Mouse (Mus musculus) heart, embryonic 11.5 days (tissue): ENCODE measurements around the gene Cnbd2. TPM values are rescaled to one million over a fixed set of nuclear protein-coding genes. Genes with fewer than 3 reads are reported as not detected.
"Not testable (repeated sequence)": the region's sequence is repeated elsewhere in the genome, so short reads cannot be mapped to it uniquely, and the experiment has no call there.

Experiments
- ATAC-seq: fragments of 200-750 bp; cut with Nextera tagmentation; replicated peaks from 2 replicates; pipeline ENCODE4 v1.8.0; 2017; ENCODE audit warnings: moderate library complexity; ENCODE audit not compliant: insufficient number of reproducible peaks, low FRiP score, low TSS enrichment
- H3K27ac ChIP-seq: fragments of 300-500 bp; sonication (generic); 2 replicates; pipeline ENCODE4 v1.5.1; 2014; ENCODE audit warnings: mild to moderate bottlenecking, low read depth, low read length
- H3K27me3 ChIP-seq: fragments of 300-500 bp; sonication (generic); 2 replicates; pipeline ENCODE4 v1.6.1; 2014; ENCODE audit warnings: mild to moderate bottlenecking, low read length, mixed read lengths; ENCODE audit not compliant: control insufficient read depth, insufficient read depth
- H3K36me3 ChIP-seq: fragments of 300-500 bp; sonication (generic); 2 replicates; pipeline ENCODE4 v1.6.1; 2014; ENCODE audit warnings: mild to moderate bottlenecking, low read length, moderate library complexity, mixed read lengths; ENCODE audit not compliant: control insufficient read depth, insufficient read depth
- H3K4me1 ChIP-seq: fragments of 300-500 bp; sonication (generic); 2 replicates; pipeline ENCODE4 v1.6.1; 2014; ENCODE audit warnings: low read length; ENCODE audit not compliant: control insufficient read depth, insufficient read depth
- H3K4me2 ChIP-seq: fragments of 300-500 bp; sonication (generic); 2 replicates; pipeline ENCODE4 v1.6.1; 2014; ENCODE audit warnings: mild to moderate bottlenecking, moderate library complexity
- H3K4me3 ChIP-seq: fragments of 300-500 bp; sonication (generic); 2 replicates; pipeline ENCODE4 v1.5.1; 2014; ENCODE audit warnings: low read depth, low read length
- H3K9ac ChIP-seq: fragments of 300-500 bp; sonication (generic); 2 replicates; pipeline ENCODE4 v1.6.1; 2014; ENCODE audit warnings: mild to moderate bottlenecking, low read depth, low read length, moderate library complexity
- H3K9me3 ChIP-seq: fragments of 300-500 bp; sonication (generic); replicated peaks from 2 replicates; pipeline ENCODE4 v1.6.1; 2016; ENCODE audit warnings: low read length; ENCODE audit not compliant: control insufficient read depth
- WGBS: fragments of 180-500 bp; shearing (Covaris S2); extraction: QIAGEN DNeasy Blood & Tissue Kit; methylation state at CpG from one replicate; pipeline ENCODE4 v1.1.7; 2014; ENCODE audit not compliant: insufficient replicate concordance; 5-methylcytosine and 5-hydroxymethylcytosine counted together
- polyA plus RNA-seq: library from polyadenylated mRNA; unstranded; fragments of >200 nt; fragmentation: Nextera tagmentation; extraction: Ambion mirVana; gene quantifications from 2 replicates; pipeline ENCODE4 v1.2.1, GENCODE M21; 2014

Gene Cnbd2
- polyA plus RNA-seq, 1 experiment from 2014 or later: 2.3 TPM

DNA sequence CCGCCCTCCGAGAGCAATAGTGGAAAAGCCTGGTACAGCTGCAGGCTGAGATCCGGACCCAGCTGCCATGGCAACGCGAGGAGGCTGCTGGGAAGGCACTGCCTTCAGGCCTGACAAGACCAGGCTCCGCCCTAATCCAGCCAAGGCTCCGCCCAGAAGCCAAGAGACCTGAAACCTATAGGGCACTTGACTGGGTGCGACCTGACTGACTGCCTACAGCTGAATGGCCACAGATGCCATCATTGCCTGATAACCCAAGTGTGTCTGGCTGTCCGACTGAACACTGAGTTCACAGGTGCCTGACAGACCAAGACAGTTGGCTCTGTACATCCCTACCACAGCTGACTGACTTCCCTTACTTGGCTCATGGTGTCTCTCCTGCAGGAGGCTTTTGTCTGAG is 89.2 kb downstream of the Cnbd2 start:
- 4% methylated on average over 9 of the region's 9 CpGs for WGBS
- ATAC-seq: 0 out of 2 replicates have a peak, but pooled peaks have one; percentile 31

DNA sequence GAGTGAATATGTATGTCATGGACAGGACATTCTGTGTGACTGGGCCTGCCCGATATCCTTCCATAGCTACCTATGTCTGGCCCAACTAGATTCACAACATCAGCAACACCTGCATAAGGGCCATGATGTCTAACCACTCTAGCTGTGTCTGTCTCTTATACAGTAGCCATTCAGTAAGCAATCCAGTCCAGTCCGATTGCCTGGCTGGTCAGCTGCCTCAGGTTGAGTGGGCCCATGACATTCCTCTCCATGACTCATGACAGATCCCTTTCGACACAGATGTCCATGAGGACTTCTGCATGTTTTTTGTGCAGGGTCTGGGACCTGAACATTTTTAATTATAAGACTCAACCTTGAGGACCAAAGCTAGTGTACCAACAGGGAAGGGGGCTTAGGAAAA is 89.9 kb downstream of the Cnbd2 start:
- Histone ChIP-seq H3K4me1 (peaks cover 7% of the 10 kb centered on the region), H3K27me3 (peaks cover 2% of the 10 kb centered on the region; the same call in 1 of the 2 replicates), H3K9ac (no peak overlapping the region), H3K27ac (no peak overlapping the region), H3K36me3 (no peaks in the 10 kb centered on the region), H3K4me3 (no peak overlapping the region), H3K9me3 (no peaks in the 10 kb centered on the region), H3K4me2 (no peak overlapping the region)
- no peak for ATAC-seq
- WGBS: 86% methylated on average over 3 of the region's 3 CpGs

More for the DNA sequence above, 89.2 kb downstream of the Cnbd2 start:
- H3K4me2 ChIP-seq: peak overlapping the region; percentile 50
- no peak overlapping the region for H3K4me3 ChIP-seq
- H3K27ac ChIP-seq: no peak overlapping the region
- no peaks in the 10 kb centered on the region for H3K9me3 ChIP-seq
- H3K27me3 ChIP-seq: peaks cover 2% of the 10 kb centered on the region; the same call in 1 of the 2 replicates
- H3K36me3 ChIP-seq: no peaks in the 10 kb centered on the region
- peaks cover 7% of the 10 kb centered on the region for H3K4me1 ChIP-seq
- peak overlapping the region; percentile 34; the same call in 1 of the 2 replicates for H3K9ac ChIP-seq

DNA sequence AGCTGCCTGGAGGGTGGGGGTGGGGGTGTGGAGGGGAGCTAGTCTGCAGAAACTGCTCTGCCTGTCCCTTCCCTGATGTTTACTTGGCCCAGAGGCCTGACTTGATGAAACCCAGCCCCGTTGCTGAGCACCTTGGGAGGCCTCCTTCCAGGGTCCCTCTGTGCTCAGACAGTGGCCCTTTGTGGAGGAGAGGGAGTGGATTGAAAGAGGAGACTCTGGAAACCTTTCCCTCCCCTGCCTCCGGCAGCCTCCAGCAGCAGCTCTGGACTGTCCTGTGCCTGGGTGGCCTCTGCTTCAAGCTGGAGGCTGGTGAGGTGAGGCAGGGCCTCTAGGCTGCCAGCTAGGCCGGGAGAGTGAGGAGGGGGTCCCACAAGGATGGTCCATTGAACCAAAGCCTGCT is 94.9 kb downstream of the Cnbd2 start:
- no peak for ATAC-seq
- Histone ChIP-seq H3K4me3 (no peak overlapping the region), H3K9me3 (no peaks in the 10 kb centered on the region), H3K4me1 (no peaks in the 10 kb centered on the region), H3K27ac (no peak overlapping the region), H3K36me3 (no peaks in the 10 kb centered on the region), H3K4me2 (no peak overlapping the region), H3K27me3 (no peaks in the 10 kb centered on the region), H3K9ac (no peak overlapping the region)
- WGBS: 24% methylated on average over 3 of the region's 3 CpGs

DNA sequence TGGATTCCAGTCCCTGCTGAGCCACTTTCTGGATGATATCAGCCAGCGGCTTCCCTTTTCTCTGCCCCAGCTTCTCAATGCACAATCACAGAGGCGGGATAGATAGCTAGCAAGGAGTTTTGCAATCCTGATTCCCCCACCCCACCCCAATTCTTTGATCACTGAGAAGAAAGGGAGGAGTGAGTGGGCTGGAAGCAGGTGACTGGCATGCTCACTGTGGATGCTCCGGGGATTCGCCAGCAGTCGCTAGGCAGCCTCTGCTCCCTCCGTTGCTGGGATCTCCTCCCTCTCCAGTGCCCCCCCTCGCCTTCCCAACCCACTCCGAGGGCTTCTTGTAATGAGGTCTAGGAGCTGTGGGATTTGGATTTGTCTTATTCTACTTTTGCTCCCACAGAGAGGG is 96.1 kb downstream of the Cnbd2 start:
- H3K4me1 ChIP-seq: no peaks in the 10 kb centered on the region
- WGBS: 47% methylated on average over 8 of the region's 8 CpGs

GRCm38 (mm10) chr2:156411348-156411747 is 99.2 kb downstream of the Cnbd2 start:
- H3K27ac ChIP-seq, H3K36me3 ChIP-seq, H3K4me3 ChIP-seq, H3K9me3 ChIP-seq, H3K4me2 ChIP-seq, H3K27me3 ChIP-seq, H3K9ac ChIP-seq, H3K4me1 ChIP-seq, ATAC-seq: not testable (repeated sequence)
- WGBS: 87% methylated on average over 4 of the region's 7 CpGs

More for the DNA sequence above, 96.1 kb downstream of the Cnbd2 start:
- ATAC-seq: no peak
- H3K27ac ChIP-seq: no peak overlapping the region
- no peak overlapping the region for H3K9ac ChIP-seq
- H3K27me3 ChIP-seq: no peaks in the 10 kb centered on the region
- no peak overlapping the region for H3K4me3 ChIP-seq
- no peaks in the 10 kb centered on the region for H3K36me3 ChIP-seq
- no peaks in the 10 kb centered on the region for H3K9me3 ChIP-seq
- no peak overlapping the region for H3K4me2 ChIP-seq

DNA sequence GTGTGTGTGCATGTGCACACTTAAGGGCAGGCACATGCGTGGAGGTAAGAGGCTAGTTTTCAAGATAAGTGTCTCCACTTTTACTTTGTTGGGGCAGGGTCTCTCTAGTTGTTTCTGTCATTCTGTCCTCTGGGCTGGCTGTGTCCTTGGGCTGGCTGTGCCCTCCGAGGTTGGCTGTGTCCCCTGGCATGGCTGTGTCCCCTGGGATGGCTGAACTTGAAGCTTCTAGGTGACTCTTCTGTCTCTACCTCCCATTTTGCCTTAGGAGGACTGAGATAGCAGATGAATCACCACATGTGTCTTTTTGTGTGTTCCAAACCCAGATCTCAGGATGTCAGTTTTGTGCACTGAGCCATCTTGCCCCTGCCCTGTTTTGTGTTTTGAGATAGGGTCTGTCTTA is 102.9 kb downstream of the Cnbd2 start:
- H3K27me3 ChIP-seq: peaks cover 19% of the 10 kb centered on the region
- ATAC-seq: no peak
- no peak overlapping the region for H3K4me3 ChIP-seq
- H3K4me2 ChIP-seq: no peak overlapping the region
- WGBS: 69% methylated on average over 2 of the region's 2 CpGs
- no peak overlapping the region for H3K9ac ChIP-seq
- H3K36me3 ChIP-seq: no peaks in the 10 kb centered on the region
- H3K9me3 ChIP-seq: no peaks in the 10 kb centered on the region
- no peaks in the 10 kb centered on the region for H3K4me1 ChIP-seq
- H3K27ac ChIP-seq: no peak overlapping the region

- 59% methylated on average over 5 of the region's 5 CpGs for WGBS
These were observed 103.6 kb downstream of the Cnbd2 start for GRCm38 (mm10) chr2:156415674-156416073.

DNA sequence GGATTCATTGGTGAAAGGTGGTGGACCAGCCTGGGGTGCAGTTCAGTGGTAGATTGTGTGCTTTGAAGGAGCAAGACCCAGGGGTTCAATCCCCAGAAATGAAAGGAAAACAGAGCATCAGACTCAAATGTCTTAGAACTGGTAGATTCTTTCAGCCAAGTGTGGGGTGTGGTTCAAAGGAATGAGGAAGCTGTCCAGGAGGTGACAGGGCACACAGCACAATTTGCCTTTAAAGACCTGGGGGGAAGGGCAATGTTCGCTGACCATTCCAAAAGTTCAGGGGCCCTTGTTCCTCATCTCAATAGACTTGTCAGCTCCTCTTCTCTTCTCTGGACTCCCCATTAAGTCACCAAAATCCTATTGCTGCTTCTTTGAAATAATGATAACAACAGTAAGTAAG is 105.1 kb downstream of the Cnbd2 start:
- Histone ChIP-seq H3K4me2 (no peak overlapping the region), H3K9me3 (no peaks in the 10 kb centered on the region), H3K27me3 (peaks cover 40% of the 10 kb centered on the region), H3K9ac (no peak overlapping the region), H3K36me3 (no peaks in the 10 kb centered on the region), H3K4me1 (peaks cover 15% of the 10 kb centered on the region), H3K4me3 (no peak overlapping the region), H3K27ac (no peak overlapping the region)
- ATAC-seq: no peak
- WGBS: 58% methylated on average over 1 of the region's 1 CpGs

More at GRCm38 (mm10) chr2:156415674-156416073, 103.6 kb downstream of the Cnbd2 start:
- no peak overlapping the region for H3K4me3 ChIP-seq
- ATAC-seq: no peak
- peaks cover 26% of the 10 kb centered on the region for H3K27me3 ChIP-seq
- H3K27ac ChIP-seq: no peak overlapping the region
- H3K4me1 ChIP-seq: peaks cover 5% of the 10 kb centered on the region; the same call in 1 of the 2 replicates
- no peak overlapping the region for H3K9ac ChIP-seq
- no peaks in the 10 kb centered on the region for H3K36me3 ChIP-seq
- H3K4me2 ChIP-seq: no peak overlapping the region
- H3K9me3 ChIP-seq: no peaks in the 10 kb centered on the region

DNA sequence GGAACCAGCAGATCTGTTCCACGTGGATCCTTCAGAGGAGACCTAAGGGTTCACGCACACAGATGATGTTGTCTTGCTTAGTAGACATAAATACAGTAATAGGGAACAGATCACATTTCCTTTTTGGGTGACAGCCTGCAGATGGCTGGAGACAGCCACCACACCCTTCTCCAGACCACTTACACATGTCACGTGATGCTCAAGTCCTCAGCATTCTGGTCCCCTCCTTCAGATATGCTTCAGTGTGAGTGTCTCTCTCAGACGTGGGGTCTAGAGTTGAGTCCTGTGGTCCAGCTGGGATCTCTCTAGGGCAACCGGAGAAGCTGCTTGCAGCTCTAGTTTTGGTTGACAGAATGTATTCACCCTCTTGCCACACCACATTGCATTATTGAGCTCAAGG is 106.4 kb downstream of the Cnbd2 start:
- H3K36me3 ChIP-seq: no peaks in the 10 kb centered on the region
- peaks cover 45% of the 10 kb centered on the region for H3K27me3 ChIP-seq
- no peaks in the 10 kb centered on the region for H3K9me3 ChIP-seq
- no peak for ATAC-seq
- peaks cover 21% of the 10 kb centered on the region for H3K4me1 ChIP-seq
- H3K9ac ChIP-seq: no peak overlapping the region
- H3K27ac ChIP-seq: no peak overlapping the region
- 71% methylated on average over 5 of the region's 5 CpGs for WGBS
- H3K4me3 ChIP-seq: no peak overlapping the region
- H3K4me2 ChIP-seq: no peak overlapping the region
